Mouse (Mus musculus) telencephalon, adult 2 months (tissue): Measurements from ENCODE around the gene Reep3.

ENCODE experiments used
- DNase-seq: peaks from one replicate; pipeline ENCODE4 v3.0.0-alpha.2; 2011; ENCODE audit warnings: low read depth, low spot score

Reep3 gene

GRCm38 (mm10) chr10:67083446-67084166, 13.1 kb downstream of the Reep3 start:
- DNase-seq, result no peak

GRCm38 (mm10) chr10:67082531-67082930, 14.2 kb downstream of the Reep3 start:
- DNase-seq, result no peak

- no peak for DNase-seq
These were observed 15.3 kb downstream of the Reep3 start for GRCm38 (mm10) chr10:67081206-67082007.

DNA sequence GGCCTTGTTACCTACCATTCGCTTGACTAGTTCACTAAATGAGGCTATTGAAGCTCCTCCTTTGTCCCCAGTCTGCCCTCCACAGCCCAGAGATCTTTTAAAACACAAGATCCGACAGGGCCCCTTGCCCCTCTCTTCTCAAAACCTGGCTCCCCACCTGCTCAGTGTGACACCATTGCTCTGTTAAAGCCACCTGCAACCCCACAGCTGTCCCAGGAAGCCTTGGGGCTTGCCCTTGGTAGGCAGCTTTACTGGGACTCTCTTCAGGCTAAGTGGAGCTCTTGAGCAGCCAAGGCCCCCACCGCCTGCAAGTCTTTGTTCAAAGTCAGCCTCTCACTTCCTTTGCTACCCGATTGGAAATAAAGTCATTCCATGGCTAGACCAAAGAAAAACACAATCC, 17.7 kb downstream of the Reep3 start:
- no peak for DNase-seq

GRCm38 (mm10) chr10:67075931-67076878, 20.5 kb downstream of the Reep3 start:
- peak; percentile 82 for DNase-seq

- DNase-seq, result no peak
These were observed 23.2 kb downstream of the Reep3 start for GRCm38 (mm10) chr10:67073577-67073976.

DNA sequence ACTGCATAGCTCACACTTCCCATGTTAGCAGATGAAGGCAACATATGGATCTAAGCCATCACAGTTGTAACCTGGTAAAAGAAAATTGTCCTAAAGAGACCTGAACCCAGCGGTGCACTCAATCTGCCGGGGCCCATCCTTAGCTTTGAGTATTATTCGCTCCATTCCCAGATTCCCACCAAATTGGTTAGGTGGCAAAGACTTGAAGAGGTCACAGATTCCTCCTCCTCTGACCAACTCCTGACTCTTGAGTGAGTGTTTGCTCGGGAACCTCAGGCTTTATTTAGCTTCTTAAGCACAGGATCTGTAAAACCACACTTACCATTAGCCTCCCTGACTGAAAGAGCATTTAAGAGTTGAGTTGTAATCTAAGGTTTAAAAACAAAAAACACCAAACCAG, 24.1 kb downstream of the Reep3 start:
- no peak for DNase-seq

DNA sequence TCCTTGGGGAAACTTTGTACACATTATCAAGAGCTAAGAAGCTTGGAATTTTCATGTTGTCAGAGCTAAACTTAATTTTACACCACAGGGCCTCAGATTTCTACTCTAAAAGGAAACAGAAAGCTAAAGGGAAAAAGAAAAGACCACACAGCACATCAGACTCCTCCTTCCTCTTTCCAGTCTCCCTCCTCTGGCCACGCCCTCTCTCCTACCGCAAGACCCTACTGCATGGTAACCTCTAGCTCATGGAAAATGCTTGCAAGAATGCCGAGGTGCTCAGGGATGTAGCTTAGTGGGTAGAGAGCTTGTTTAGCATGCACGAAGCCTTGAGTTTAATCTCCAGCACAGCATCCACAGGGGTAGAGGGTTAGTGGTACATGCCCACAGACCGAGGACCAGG, 24.9 kb downstream of the Reep3 start:
- no peak for DNase-seq

DNA sequence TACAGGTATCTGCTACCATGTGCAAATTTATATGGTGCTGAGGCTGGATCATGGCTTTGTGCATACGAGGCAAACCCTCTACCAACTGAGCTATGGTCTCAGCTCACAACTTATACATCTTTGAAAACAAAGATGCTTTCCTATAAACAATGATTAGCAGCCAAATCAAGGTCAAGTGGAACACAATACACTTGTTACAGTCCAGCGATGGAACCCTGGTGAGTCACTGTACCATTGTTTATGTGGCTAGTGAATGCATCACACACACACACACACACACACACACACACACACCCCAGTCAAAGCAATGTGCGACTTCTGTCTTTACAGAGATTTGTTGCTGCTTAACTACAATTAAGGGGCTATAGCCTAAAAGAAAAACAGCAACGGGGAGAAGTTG, 25.4 kb downstream of the Reep3 start:
- no peak for DNase-seq

DNA sequence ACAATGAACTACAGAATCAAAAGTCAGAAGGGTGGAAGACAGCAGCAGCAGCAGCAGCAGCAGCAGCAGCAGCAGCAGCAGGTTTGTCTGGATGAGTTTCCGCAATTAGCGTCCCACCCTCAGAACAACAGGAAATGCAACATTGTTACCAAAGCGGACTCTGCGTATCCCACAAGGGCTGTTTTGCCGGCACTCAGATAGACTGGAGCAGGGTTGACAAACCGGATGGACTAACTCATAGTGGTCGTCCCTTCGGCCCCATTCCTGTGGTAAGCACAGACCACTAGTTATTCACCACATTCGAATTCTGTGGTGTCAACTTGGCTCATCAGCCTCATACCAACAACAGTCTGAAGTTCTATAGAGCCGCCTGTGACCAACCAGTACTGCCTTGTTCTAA, 27.7 kb downstream of the Reep3 start:
- DNase-seq, result no peak

- no peak for DNase-seq
These were observed 30.3 kb downstream of the Reep3 start for GRCm38 (mm10) chr10:67066421-67066820.

- DNase-seq, result no peak
These were observed 30.8 kb downstream of the Reep3 start for GRCm38 (mm10) chr10:67065927-67066326.

- DNase-seq, result no peak
These were observed 31.4 kb downstream of the Reep3 start for GRCm38 (mm10) chr10:67065277-67065887.

GRCm38 (mm10) chr10:67061823-67062222, 34.9 kb downstream of the Reep3 start:
- no peak for DNase-seq

DNA sequence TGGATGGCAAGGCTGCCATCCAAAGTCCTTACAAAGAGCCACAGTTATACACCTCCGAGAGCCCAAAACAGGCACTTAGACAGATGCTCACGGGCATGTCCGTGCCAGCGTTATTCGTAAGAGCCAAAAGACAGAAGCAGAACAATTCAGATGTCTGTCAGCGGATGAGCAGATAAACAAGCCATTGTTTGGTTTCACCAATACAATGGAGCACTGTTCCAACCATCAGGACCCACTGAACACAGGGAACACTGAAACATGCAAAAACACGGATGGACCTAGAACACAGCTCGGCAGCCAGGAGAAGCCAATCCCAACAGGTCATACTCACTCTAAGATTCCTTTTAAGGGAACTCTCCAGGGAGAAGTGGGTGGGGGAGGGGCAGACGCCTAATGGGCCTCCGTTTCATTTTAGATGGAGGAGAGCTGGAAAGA, 35.4 kb downstream of the Reep3 start:
- DNase-seq, result peak; percentile 72

DNA sequence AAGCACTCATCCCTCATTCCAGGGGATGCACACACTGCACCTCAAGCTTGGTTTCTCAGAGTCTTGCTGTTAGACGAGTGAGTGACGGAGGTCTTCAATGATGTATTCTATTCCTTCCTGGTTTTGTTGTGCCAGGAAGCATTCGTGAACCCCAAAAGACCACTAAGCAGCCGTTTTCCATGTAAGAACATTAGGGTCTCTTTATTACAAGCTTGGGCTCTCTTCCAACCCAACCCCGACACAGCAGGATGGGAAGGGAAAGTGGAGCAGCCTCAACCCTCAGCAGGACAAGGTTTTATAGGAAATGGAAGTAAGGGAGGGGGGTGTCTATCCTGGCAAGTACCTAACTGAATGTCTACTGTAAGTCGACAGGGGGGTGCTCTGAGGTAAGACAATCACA, 38.0 kb downstream of the Reep3 start:
- DNase-seq, result no peak

DNA sequence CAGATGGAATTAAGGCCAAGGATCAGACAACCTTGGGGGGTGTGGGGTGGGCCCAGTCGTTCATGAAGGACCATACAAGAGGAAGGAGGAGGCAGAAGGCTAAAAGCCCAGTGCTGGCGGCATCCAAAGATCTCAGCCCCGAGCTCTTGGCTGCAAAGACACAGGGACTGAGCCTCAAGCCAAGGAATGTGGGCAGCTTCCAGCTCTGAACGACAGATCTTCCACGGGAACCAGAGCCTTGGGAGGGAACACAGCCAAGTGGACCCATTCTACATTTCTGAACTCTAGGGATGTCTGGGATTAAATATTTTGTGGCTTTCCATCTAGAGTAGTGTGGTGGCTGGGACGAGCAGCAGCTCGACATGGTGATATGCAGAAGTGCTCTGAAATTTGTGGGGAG, 38.4 kb downstream of the Reep3 start:
- DNase-seq, result no peak

DNA sequence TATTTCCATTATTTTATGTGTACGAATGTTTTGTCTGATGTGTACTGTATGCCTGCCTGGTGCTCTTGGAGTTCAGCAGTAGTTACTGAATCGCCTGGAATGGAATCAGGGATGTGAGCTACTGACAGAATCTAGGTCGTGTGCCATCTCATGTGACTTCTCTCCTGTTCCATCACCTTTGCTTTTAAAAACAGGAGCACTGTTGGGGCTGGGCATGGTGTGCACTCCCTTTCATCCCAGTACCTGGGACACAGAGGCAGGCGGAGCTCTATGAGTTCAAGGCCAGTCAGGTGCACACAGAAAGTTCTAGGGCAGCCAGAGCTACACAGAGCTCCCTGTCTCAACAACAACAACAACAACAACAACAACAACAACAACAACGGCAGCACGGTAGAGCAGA, 39.0 kb downstream of the Reep3 start:
- no peak for DNase-seq

- DNase-seq, result no peak
These were observed 39.5 kb downstream of the Reep3 start for GRCm38 (mm10) chr10:67057208-67057607.

GRCm38 (mm10) chr10:67055867-67056856, 40.6 kb downstream of the Reep3 start:
- DNase-seq, result peak; percentile 65
